Mouse (Mus musculus): ENCODE data around the gene Arpc4. TPM values are rescaled to one million over a fixed set of nuclear protein-coding genes. Genes with fewer than 3 reads are reported as not detected.

Gene Arpc4
- total and polyA plus RNA-seq, 3 experiments: 231 to 375 TPM; not detected in 1

GRCm38 (mm10) chr6:113431801-113432200 is 53.9 kb downstream of the Arpc4 start:
- Histone ChIP-seq H3K9me3 (replicated peaks; ENCODE audit: insufficient read depth, low read length) (no peaks in the 10 kb centered on the region), H3K4me3 (ENCODE audit: control insufficient read depth in 1 of 2, insufficient read depth in 1 of 2, low read depth in 2 of 2, low read length in 2 of 2) (no peak overlapping the region), H3K27me3 (ENCODE audit: control insufficient read depth in 1 of 2, insufficient read depth in 2 of 2, low read length in 2 of 2) (no peaks in the 10 kb centered on the region; a peak in 1 of 4 replicates), H3K79me2 (ENCODE audit: control insufficient read depth, insufficient read depth, low read length, poor library complexity) (no peaks in the 10 kb centered on the region), H3K27ac (ENCODE audit: control insufficient read depth, low read depth, low read length) (no peak overlapping the region), H3K9ac (ENCODE audit: control insufficient read depth, low read depth, low read length, poor library complexity, severe bottlenecking) (no peak overlapping the region), H3K36me3 (ENCODE audit: control insufficient read depth in 1 of 2, insufficient read depth in 2 of 2, low read length in 2 of 2) (no peaks in the 10 kb centered on the region), H3K4me1 (ENCODE audit: control insufficient read depth in 1 of 2, insufficient read depth in 2 of 2, low read length in 2 of 2) (peaks cover 0 to 3% of the 10 kb centered on the region in 2 experiments; a peak in 1 of 4 replicates)
- peak; percentile 28; the same call in 1 of the 2 replicates for TF ChIP-seq ZNF384 (IDR thresholded peaks at IDR 0.05; ENCODE audit: low read depth, low read length)
- no peak for TF ChIP-seq NELFE (IDR thresholded peaks at IDR 0.05; ENCODE audit: low read depth, low read length)
- DNase-seq (ENCODE audit: low read depth, low spot score): no peak

- TF ChIP-seq ZNF384 (IDR thresholded peaks at IDR 0.05; ENCODE audit: low read depth, low read length) (0 out of 2 replicates have a peak, but pooled peaks have one; percentile 10), TAL1 (IDR thresholded peaks at IDR 0.05; ENCODE audit: low read length) (no peak), CHD1 (IDR thresholded peaks at IDR 0.05; ENCODE audit: low read depth, low read length) (no peak), MYB (IDR thresholded peaks at IDR 0.05; ENCODE audit: low read depth, low read length) (no peak), CHD2 (IDR thresholded peaks at IDR 0.05; ENCODE audit: low read length) (no peak), BHLHE40 (IDR thresholded peaks at IDR 0.05; ENCODE audit: borderline replicate concordance, low read depth, low read length) (no peak)
- Histone ChIP-seq H3K79me2 (ENCODE audit: control insufficient read depth, insufficient read depth, low read length, poor library complexity) (no peaks in the 10 kb centered on the region), H3K27ac (ENCODE audit: control insufficient read depth, low read depth, low read length) (no peak overlapping the region), H3K27me3 (ENCODE audit: control insufficient read depth in 1 of 2, insufficient read depth in 2 of 2, low read length in 2 of 2) (no peaks in the 10 kb centered on the region; a peak in 1 of 4 replicates), H3K36me3 (ENCODE audit: control insufficient read depth in 1 of 2, insufficient read depth in 2 of 2, low read length in 2 of 2) (no peaks in the 10 kb centered on the region), H3K9ac (ENCODE audit: control insufficient read depth, low read depth, low read length, poor library complexity, severe bottlenecking) (no peak overlapping the region), H3K4me3 (ENCODE audit: control insufficient read depth in 1 of 2, insufficient read depth in 1 of 2, low read depth in 2 of 2, low read length in 2 of 2) (no peak overlapping the region), H3K4me1 (ENCODE audit: control insufficient read depth in 1 of 2, insufficient read depth in 2 of 2, low read length in 2 of 2) (peaks cover 0 to 3% of the 10 kb centered on the region in 2 experiments; a peak in 1 of 4 replicates), H3K9me3 (replicated peaks; ENCODE audit: insufficient read depth, low read length) (no peaks in the 10 kb centered on the region)
- no peak for DNase-seq (ENCODE audit: low read depth, low spot score)
These were observed 55.7 kb downstream of the Arpc4 start for GRCm38 (mm10) chr6:113433661-113434060.

- Histone ChIP-seq H3K4me1 (ENCODE audit: control insufficient read depth in 1 of 2, insufficient read depth in 2 of 2, low read length in 2 of 2) (peaks cover 0 to 3% of the 10 kb centered on the region in 2 experiments; a peak in 1 of 4 replicates), H3K27ac (ENCODE audit: control insufficient read depth, low read depth, low read length) (no peak overlapping the region), H3K9me3 (replicated peaks; ENCODE audit: insufficient read depth, low read length) (no peaks in the 10 kb centered on the region), H3K4me3 (ENCODE audit: control insufficient read depth in 1 of 2, insufficient read depth in 1 of 2, low read depth in 2 of 2, low read length in 2 of 2) (no peak overlapping the region), H3K27me3 (ENCODE audit: control insufficient read depth in 1 of 2, insufficient read depth in 2 of 2, low read length in 2 of 2) (no peaks in the 10 kb centered on the region; a peak in 1 of 4 replicates), H3K79me2 (ENCODE audit: control insufficient read depth, insufficient read depth, low read length, poor library complexity) (no peaks in the 10 kb centered on the region), H3K9ac (ENCODE audit: control insufficient read depth, low read depth, low read length, poor library complexity, severe bottlenecking) (no peak overlapping the region), H3K36me3 (ENCODE audit: control insufficient read depth in 1 of 2, insufficient read depth in 2 of 2, low read length in 2 of 2) (no peaks in the 10 kb centered on the region)
- DNase-seq (ENCODE audit: low read depth, low spot score): no peak
- TF ChIP-seq NRF1 (IDR thresholded peaks at IDR 0.05; ENCODE audit: insufficient read depth, low read depth, low read length, poor library complexity, severe bottlenecking): no peak
- TF ChIP-seq BHLHE40 (IDR thresholded peaks at IDR 0.05; ENCODE audit: borderline replicate concordance, low read depth, low read length): no peak
- TF ChIP-seq SMC3 (IDR thresholded peaks at IDR 0.05; ENCODE audit: low read depth, low read length): no peak
- no peak for TF ChIP-seq MYC (IDR thresholded peaks at IDR 0.05; ENCODE audit: low read depth, low read length)
- TF ChIP-seq TCF12 (IDR thresholded peaks at IDR 0.05; ENCODE audit: low read depth, low read length): no peak
- no peak for TF ChIP-seq MAZ (IDR thresholded peaks at IDR 0.05; ENCODE audit: low read depth, low read length)
- TF ChIP-seq POLR2AphosphoS2 (IDR thresholded peaks at IDR 0.05; ENCODE audit: low read length): no peak
These were observed 56.8 kb downstream of the Arpc4 start for GRCm38 (mm10) chr6:113434691-113435090.

Measured in MEL (cell line).